Mouse (Mus musculus) testis, postnatal 14 days (tissue): ENCODE results near the gene Psma6.
"Not testable (repeated sequence)": the region's sequence is repeated elsewhere in the genome, so short reads cannot be mapped to it uniquely, and the experiment has no call there.

Experiments used
- DNase-seq: peaks from one replicate; pipeline ENCODE4 v3.0.0; 2021; ENCODE audit warnings: low spot score

The Psma6 gene

DNA sequence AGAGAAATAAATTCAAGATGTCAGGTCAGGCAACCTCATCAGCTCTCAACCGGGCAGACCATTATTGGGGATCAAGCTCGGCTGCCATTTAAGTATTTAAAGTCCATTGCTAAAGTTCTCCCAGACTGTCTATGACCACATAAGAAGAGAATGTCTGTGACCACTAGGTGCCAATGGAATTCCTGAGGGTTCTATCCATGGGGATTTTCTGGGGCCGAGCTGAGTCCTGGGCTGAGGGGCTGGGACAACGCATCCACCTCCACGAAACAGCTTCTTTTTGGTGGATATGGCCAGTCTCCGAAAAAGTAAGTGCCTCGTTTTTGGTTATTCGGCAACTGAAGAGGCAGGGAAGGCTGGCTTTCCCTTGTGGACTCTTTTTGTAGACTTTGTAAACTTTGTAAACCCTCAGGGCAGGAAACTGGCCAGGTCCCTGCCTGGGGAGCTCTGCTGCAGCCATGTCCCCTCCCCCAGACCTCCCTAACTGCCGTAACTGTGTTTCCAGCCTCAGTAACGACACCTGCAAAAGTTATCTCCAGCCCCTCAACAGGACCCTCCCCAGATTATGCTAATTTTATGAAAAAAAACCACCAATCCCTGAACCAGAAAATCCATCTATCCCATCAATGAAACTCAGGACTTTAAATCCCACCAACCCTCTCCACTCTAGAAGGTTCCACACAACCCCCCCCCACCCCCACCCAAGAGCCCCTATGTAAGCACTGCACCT lies at the start of gene Psma6:
Psma6 (plus strand) TSS at position 200 of the 727 bp plus-strand sequence.
- DNase-seq = no peak

GRCm38 (mm10) chr12:55338490-55338889 lies 45.5 kb upstream of the Psma6 start:
- DNase-seq = not testable (repeated sequence)

GRCm38 (mm10) chr12:55343045-55343444 lies 41.0 kb upstream of the Psma6 start:
- not testable (repeated sequence) for DNase-seq

DNA sequence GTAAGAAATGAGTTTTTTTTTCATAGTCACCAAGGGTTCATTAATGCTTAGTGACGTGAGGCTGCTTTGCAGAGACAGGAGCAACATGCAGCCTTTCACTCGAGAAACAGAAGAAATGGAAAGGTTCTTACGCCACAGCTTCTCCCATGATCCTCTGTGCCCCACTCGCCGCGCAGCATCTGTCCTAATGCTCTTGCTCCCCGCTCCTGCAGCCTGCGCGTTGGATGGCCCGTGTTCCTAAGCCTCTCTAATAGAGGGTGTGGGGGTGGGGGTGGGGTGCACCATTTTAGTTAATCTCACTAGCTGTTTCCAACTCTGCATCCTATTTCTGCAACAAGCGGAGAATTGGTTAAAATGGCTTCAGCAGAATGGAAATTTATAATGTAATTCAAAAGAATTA lies 40.0 kb upstream of the Psma6 start:
- no peak for DNase-seq

DNA sequence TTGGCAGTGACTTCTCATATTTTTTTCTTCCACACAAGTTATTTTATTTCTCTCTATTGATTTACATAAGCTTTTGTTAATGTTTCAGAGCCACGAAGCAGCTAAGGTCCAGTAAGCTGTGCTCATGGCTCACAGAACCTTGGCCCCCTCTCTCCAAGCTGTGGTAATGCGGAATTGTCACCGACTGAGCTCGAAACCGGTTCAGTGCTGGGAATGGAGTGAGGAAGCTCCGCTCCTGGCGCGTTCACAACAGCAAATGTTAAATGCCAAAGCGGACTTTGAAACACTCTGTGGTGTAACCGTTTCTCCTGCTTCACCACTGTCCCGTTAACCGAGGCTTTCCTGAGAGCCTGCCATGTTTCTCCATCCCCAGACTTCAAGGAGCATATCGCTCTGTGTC lies 39.4 kb upstream of the Psma6 start:
- DNase-seq = no peak

- no peak for DNase-seq
Observed at GRCm38 (mm10) chr12:55353423-55353822, 30.6 kb upstream of the Psma6 start.

DNA sequence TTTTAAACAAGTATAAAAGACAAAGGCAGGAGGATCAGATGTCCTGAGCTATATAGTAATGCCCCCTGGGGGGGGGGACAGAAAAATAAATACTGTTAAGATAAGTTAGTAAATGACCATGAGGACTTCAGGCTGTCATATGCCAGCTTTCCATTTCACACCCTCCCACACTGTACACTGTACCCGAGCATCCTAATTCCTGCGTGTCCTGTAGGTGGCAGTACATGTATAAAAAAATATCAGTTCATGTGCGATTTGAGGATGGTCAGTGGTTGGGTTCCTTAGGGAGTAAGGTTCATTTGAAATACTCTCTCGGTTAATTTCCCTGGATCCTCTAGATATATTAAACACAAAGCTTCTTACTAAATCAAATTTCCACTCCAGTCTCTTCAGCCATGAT lies 29.1 kb upstream of the Psma6 start:
- DNase-seq = no peak

DNA sequence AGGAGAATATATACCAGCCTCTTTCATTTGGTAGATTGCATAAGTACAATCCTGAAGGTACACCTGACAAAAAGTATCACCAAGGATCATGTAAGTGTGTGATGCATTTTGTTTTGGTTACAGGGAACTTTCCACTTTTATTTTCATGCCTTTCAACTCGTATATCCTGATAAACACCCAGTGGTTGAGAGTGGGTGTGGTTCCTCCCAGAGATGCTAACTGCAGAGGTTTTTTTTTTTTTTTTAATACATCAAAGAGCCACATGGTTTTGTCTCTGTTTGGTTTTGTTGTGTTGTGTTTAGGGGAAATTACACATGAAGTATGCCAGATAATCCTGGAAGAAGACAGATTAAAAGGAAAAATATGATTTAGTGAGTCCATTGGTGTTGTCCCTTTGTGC lies 26.7 kb upstream of the Psma6 start:
- DNase-seq = no peak

DNA sequence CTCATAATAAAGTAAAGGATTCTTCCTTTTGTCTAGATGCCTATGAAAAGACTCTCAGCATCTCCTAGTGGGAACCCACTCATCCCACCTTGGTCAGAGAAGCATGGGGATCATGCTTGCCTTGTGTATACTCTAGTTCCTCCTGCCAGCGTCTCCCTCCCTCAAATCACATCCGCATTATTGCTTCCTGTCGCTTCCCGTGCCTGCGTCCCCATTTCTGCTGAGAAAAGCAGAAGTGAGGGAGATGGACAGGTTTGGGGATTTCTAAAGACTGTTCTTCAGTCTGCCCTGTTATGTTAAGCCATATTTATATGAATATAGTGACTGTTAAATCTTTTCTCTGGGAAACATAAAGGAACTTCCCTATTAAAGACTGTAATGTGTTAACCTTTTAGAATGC lies 23.1 kb upstream of the Psma6 start:
- DNase-seq = no peak

DNA sequence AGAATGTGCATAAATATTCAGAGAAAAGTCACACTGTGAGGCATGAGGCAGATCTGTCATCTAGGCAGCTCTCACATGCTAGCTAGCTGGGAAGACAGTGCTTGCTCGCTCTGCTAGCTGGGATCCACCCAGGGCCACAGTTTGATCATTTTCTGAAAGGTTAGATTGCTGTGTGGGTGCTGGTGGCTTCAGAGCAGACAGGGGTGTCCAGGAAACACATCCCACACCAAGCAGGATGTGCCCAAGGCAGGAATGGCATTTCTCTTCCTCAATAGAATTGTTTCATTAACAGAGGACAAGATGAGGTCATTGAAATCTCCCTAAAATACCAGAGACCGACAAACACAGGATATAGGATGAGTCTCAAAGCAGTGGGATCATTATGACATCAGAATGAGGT lies 18.9 kb upstream of the Psma6 start:
- no peak for DNase-seq

- no peak for DNase-seq
Observed at GRCm38 (mm10) chr12:55372424-55373055, 11.5 kb upstream of the Psma6 start.

GRCm38 (mm10) chr12:55376956-55377609 lies 6.9 kb upstream of the Psma6 start:
- no peak for DNase-seq

DNA sequence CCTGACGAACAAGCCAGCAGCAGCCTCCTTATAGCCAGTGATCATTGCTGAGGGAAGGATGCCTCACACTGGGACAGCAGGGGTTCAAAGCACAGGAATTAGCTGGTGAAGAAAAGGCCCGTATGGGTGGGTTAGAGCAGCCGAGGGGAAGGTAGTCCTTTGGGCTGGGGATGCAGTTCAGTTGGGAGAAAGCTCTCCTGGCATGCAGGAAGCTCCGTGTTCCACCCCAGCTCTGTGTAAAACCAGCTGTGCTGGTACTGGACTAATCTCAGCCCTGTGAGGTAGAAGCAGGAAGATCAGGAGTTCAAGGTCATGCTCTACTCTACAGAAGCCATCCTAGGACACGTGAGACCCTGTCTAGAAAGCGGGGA lies 6.4 kb upstream of the Psma6 start:
- no peak for DNase-seq

DNA sequence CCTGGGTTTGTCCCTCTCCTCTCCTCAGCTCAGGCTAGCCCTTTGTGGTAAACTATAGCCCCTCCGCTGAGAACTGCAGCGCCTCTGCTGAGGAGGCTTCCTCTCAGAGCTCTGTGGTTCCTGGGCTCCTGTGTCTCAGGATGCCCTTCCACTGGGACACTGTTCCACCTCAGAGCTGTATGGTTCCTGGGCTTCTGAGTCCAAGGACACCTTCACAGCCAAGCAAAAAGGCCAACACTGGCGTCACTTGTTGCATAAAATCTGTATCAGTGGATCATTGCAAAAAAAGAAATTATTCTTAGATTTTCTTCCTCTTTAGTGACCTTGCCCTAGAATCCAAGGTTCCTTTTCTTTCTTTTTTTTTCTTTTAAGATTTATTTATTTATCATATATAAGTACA lies 804 bp downstream of the Psma6 start:
- no peak for DNase-seq

GRCm38 (mm10) chr12:55385931-55386330 lies 1.9 kb downstream of the Psma6 start:
- DNase-seq = peak; percentile 79

GRCm38 (mm10) chr12:55386456-55386855 lies 2.4 kb downstream of the Psma6 start:
- DNase-seq = no peak

GRCm38 (mm10) chr12:55387083-55387787 lies 3.2 kb downstream of the Psma6 start:
- no peak for DNase-seq

- no peak for DNase-seq
Observed at GRCm38 (mm10) chr12:55387788-55388465, 3.9 kb downstream of the Psma6 start.

DNA sequence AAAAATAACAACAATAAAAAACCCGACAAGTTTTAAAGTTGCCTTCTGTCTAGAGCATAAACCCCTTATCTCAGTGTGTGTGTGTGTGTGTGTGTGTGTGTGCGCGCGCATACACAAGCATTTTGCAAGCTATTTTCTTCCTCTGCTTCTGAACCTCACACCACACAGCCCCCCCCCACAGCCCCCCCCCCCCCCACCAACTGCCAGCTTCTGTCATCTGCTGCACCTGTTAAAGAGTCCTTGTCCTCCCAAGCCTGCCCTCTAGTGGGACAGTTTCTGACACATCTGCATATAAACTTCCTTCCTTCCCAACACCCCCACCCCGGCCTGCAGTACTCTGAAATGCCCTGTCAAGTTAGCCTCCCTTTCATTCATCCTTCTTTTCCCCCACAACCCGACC lies 4.5 kb downstream of the Psma6 start:
- no peak for DNase-seq

DNA sequence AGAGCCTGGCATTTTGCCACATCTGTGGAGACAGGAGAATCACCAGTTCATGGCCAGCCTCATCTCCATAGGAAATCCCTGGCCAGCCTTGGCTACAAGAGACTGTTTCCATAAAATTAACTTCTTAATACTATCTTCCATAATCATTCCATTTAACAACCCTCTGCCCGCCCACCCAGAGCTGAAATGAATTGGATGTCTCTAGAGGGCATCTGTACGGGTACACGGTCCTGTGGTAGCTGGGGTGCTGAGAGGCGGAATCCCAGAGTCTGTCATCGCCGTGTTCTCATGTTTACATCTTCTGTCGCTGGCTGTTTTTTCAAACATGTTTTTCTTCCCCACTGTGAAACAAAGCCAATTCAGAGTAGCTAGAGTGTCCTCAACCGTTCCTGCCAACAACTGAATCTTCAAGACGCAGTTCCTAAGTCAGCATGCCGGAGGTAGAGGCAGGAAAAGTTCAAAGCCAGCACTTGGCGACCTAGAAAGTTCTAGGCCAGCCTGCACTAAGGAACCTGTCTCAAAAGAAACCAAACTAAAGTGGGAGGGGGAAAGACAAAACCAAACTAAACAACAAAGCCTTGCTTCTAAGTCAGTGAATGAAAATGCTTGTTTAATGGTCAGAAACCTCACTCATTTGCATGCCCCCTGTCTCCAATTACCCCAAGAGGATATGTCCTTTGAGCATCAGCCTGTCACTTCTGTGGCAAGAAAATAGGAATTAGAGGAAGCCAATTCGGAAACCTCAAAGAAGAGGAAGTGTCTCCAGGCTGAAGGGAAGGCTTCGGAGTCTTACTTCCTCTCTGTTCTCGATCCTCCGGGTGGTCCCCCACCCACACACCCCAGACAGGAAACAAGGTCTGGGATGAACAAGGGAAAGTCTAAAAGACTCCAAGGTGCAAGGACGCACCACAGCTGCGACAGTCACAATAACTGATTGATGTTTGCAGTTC lies 5.4 kb downstream of the Psma6 start:
- no peak for DNase-seq

- DNase-seq = no peak
Observed at GRCm38 (mm10) chr12:55392120-55392519, 8.1 kb downstream of the Psma6 start.
